In genomic region chr6:127970120-127970519, GRCm38 (mm10) we compare ENCODE assay signal across 9 mouse cellular contexts.
DNase-seq lines count a peak whose midpoint lies in the region; TF ChIP-seq lines count a peak whose summit lies in the region.
"Had no signal": no experiment of that assay in that cellular context is flagged by ENCODE, and none has a peak within 500 bp of the region (broad histone marks: within the 10 kb centered on the region; RNA-seq: fewer than 3 reads in every experiment).

No protein-coding gene starts in this region.

- DNase-seq in MEL (ENCODE audit: low read depth, low spot score): peak; percentile 9
- DNase-seq in c-Kit-positive CD71-negative TER-119-negative erythroid progenitor cells, embryonic 14.5 days (ENCODE audit: low read depth): peak; percentile 60
- DNase-seq in forebrain, embryonic 10.5 days (ENCODE audit: extremely low spot score, low spot score): peak; percentile 76
- peak; percentile 84 to 87 for DNase-seq in heart, postnatal 36 days
- DNase-seq in layer of hippocampus, adult 9-10 months (ENCODE audit: low spot score): peak; percentile 64
- peak; percentile 85 for DNase-seq in lung, postnatal 36 days
- DNase-seq in right cerebral cortex, postnatal 10 days (ENCODE audit: low spot score in 2 of 2): peak; percentile 84 to 89
- peak; percentile 79 for DNase-seq in urinary bladder, postnatal 14 days (ENCODE audit: low spot score)

- TF ChIP-seq POLR2A in MEL (IDR thresholded peaks at IDR 0.05; ENCODE audit: control insufficient read depth in 1 of 2, insufficient read depth in 1 of 2, low read depth in 1 of 2, low read length in 2 of 2, poor library complexity in 1 of 2): no peak

- intact Hi-C loops in heart, postnatal 36 days (cut with DNase I): loop anchor here (1.0 kb wide), 3 partner anchors 121 to 199 kb away; no protein-coding TSS in a partner anchor

- H3K36me3 ChIP-seq in MEL (ENCODE audit: control insufficient read depth in 1 of 2, insufficient read depth in 2 of 2, low read length in 2 of 2): no peaks in the 10 kb centered on the region
- 0 out of 2 replicates have a peak, but pooled peaks cover 2% of the 10 kb centered on the region for H3K36me3 ChIP-seq in forebrain, embryonic 10.5 days (replicated peaks)

- no peaks in the 10 kb centered on the region for H3K9me3 ChIP-seq in MEL (replicated peaks; ENCODE audit: insufficient read depth, low read length)
- no peaks in the 10 kb centered on the region for H3K9me3 ChIP-seq in forebrain, embryonic 10.5 days
- H3K9me3 ChIP-seq: lung, embryonic 15.5 days had no signal

- no peak for TF ChIP-seq EP300 in MEL (IDR thresholded peaks at IDR 0.05; ENCODE audit: low read depth in 1 of 2, low read length in 2 of 2)

- H3K9ac ChIP-seq in MEL (ENCODE audit: control insufficient read depth, low read depth, low read length, poor library complexity, severe bottlenecking): no peak overlapping the region
- H3K9ac ChIP-seq: lung, embryonic 15.5 days had no signal

- no peak overlapping the region for H3K4me3 ChIP-seq in MEL (ENCODE audit: control insufficient read depth in 1 of 2, insufficient read depth in 1 of 2, low read depth in 2 of 2, low read length in 2 of 2)
- H3K4me3 ChIP-seq in forebrain, embryonic 10.5 days: no peak overlapping the region
- H3K4me3 ChIP-seq: lung, embryonic 15.5 days had no signal

- no peaks in the 10 kb centered on the region for H3K27me3 ChIP-seq in MEL (ENCODE audit: control insufficient read depth in 1 of 2, insufficient read depth in 2 of 2, low read length in 2 of 2)
- H3K27me3 ChIP-seq in forebrain, embryonic 10.5 days (ENCODE audit: poor library complexity, severe bottlenecking): no peaks in the 10 kb centered on the region
- H3K27me3 ChIP-seq: lung, embryonic 15.5 days had no signal

- no peaks in the 10 kb centered on the region for H3K79me2 ChIP-seq in MEL (ENCODE audit: control insufficient read depth, insufficient read depth, low read length, poor library complexity)

- no peak overlapping the region for H3K27ac ChIP-seq in MEL (ENCODE audit: control insufficient read depth, low read depth, low read length)
- no peak overlapping the region for H3K27ac ChIP-seq in forebrain, embryonic 10.5 days
- H3K27ac ChIP-seq: lung, embryonic 15.5 days had no signal

- WGBS in forebrain, embryonic 10.5 days: 8% methylated on average over 7 of the region's 7 CpGs

- H3K4me1 ChIP-seq in MEL (ENCODE audit: control insufficient read depth in 1 of 2, insufficient read depth in 2 of 2, low read length in 2 of 2): no peaks in the 10 kb centered on the region
- peaks cover 38% of the 10 kb centered on the region for H3K4me1 ChIP-seq in forebrain, embryonic 10.5 days

- no peak; the same call in 1 of the 2 replicates for TF ChIP-seq RAD21 in MEL (IDR thresholded peaks at IDR 0.05; ENCODE audit: low read depth, low read length)

- peak; percentile 34 to 58 (median 52); a peak in 5 of 6 replicates for TF ChIP-seq CTCF in MEL (IDR thresholded peaks at IDR 0.05 in 2 of 3, conservative IDR thresholded peaks at IDR 0.05 in 1 of 3; ENCODE audit: control insufficient read depth in 1 of 3, insufficient read depth in 1 of 3, low read depth in 2 of 3, low read length in 3 of 3, poor library complexity in 1 of 3, severe bottlenecking in 1 of 3)

TF ChIP-seq in MEL, 35 proteins besides CTCF, POLR2A, EP300 and RAD21:
- no peak for TF ChIP-seq JUND (IDR thresholded peaks at IDR 0.05; ENCODE audit: low read depth, low read length)
- no peak for TF ChIP-seq MAX (IDR thresholded peaks at IDR 0.05; ENCODE audit: low read length)
- no peak for TF ChIP-seq SMC3 (IDR thresholded peaks at IDR 0.05; ENCODE audit: low read depth, low read length)
- TF ChIP-seq GABPA (IDR thresholded peaks at IDR 0.05; ENCODE audit: low read depth, low read length): no peak
- TF ChIP-seq NRF1 (IDR thresholded peaks at IDR 0.05; ENCODE audit: insufficient read depth, low read depth, low read length, poor library complexity, severe bottlenecking): no peak
- no peak for TF ChIP-seq ETS1 (IDR thresholded peaks at IDR 0.05; ENCODE audit: low read depth, low read length)
- TF ChIP-seq USF1 (IDR thresholded peaks at IDR 0.05; ENCODE audit: low read depth, low read length): no peak
- no peak for TF ChIP-seq CHD2 (IDR thresholded peaks at IDR 0.05; ENCODE audit: low read length)
- no peak for TF ChIP-seq SIN3A (IDR thresholded peaks at IDR 0.05; ENCODE audit: low read length)
- TF ChIP-seq BHLHE40 (IDR thresholded peaks at IDR 0.05; ENCODE audit: borderline replicate concordance, low read depth, low read length): no peak
- TF ChIP-seq CHD1 (IDR thresholded peaks at IDR 0.05; ENCODE audit: low read depth, low read length): no peak
- TF ChIP-seq POLR2AphosphoS2 (IDR thresholded peaks at IDR 0.05; ENCODE audit: low read length): no peak
- TF ChIP-seq MXI1 (IDR thresholded peaks at IDR 0.05; ENCODE audit: low read depth, low read length): no peak
- TF ChIP-seq ZNF384 (IDR thresholded peaks at IDR 0.05; ENCODE audit: low read depth, low read length): no peak
- no peak for TF ChIP-seq E2F4 (IDR thresholded peaks at IDR 0.05; ENCODE audit: borderline replicate concordance, low read depth, low read length)
- TF ChIP-seq MEF2A (IDR thresholded peaks at IDR 0.05; ENCODE audit: extremely low read depth, insufficient replicate concordance, low read depth, low read length, poor library complexity, severe bottlenecking): no peak
- no peak for TF ChIP-seq ZC3H11A (IDR thresholded peaks at IDR 0.05; ENCODE audit: low read depth, low read length)
- TF ChIP-seq MYC (IDR thresholded peaks at IDR 0.05; ENCODE audit: low read depth, low read length): no peak
- no peak for TF ChIP-seq ZKSCAN1 (IDR thresholded peaks at IDR 0.05; ENCODE audit: low read depth, low read length)

Comparison
In these comparisons a context has a peak if more than half of its experiments do, and no peak if none do; other contexts are left out.
1. DNase-seq: peak in every context shown above with its lines; median percentile 86 in right cerebral cortex, postnatal 10 days; 86 in heart, postnatal 36 days; 85 in lung, postnatal 36 days; 79 in urinary bladder, postnatal 14 days; 76 in forebrain, embryonic 10.5 days; 64 in layer of hippocampus, adult 9-10 months; 60 in c-Kit-positive CD71-negative TER-119-negative erythroid progenitor cells, embryonic 14.5 days; 9 in MEL.